Mouse (Mus musculus) T-helper 2 cell (primary cell): ENCODE results near the gene Lrr1.

ENCODE experiments used
- in situ Hi-C: fragments of 300-600 bp; cut with MboI, MseI; formaldehyde crosslinking; loops from one replicate; pipeline ENCODE4 v1.15.1; 2025; ENCODE audit warnings: high pct_unique_total_duplicates

The Lrr1 gene

DNA sequence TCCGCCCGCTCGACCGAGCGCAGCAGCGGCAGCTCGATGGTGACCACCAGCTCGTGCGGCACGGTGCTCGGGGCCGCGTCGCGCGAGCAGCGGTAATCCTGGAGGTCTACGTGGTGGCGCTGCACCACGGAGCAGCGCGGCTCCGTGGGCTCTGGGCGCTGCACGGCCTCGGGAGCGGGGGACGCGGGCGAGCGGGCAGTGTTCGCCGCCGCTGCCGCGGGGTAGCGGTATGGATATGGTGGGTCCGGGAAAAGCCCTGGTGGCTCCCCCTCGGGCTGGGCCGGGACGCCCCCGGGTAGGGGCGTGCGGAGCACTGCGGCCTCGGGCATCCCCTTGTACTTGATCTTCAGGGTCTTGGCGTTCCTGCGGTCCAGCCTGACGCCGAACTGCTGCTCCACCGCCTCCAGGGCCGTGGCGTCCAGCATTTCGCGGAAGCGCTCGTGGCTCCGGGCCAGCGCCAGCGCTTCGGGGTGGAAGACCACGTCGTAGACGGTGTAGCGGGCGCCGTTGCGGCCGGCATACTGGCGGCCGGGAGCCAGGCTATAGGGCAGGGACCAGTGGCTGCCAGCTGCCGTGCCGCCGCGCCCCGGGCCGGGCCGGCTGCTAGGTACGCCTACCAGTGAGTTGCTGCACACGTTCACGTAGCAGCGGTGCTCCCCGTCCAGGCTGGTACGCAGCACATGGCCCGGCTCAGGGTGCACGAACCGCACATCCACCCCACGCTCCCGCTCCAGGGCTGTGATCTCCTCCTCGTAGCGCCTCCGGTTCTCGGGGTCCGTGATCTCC lies 29.0 kb downstream of the Lrr1 start:
- in situ Hi-C loops: no loop called here

- in situ Hi-C loops: no loop called here
These were observed 29.5 kb downstream of the Lrr1 start, which contains the start of gene Dnaaf2 for GRCm38 (mm10) chr12:69198164-69198535. Gene Dnaaf2 (minus strand): TSS chr12:69198429.

- in situ Hi-C loops: no loop called here
These were observed 30.4 kb downstream of the Lrr1 start for GRCm38 (mm10) chr12:69198985-69199384.

- in situ Hi-C loops: no loop called here
These were observed 35.6 kb downstream of the Lrr1 start, which contains the start of gene Gm49384 for GRCm38 (mm10) chr12:69204052-69204833. Gene Gm49384 (minus strand): TSS chr12:69204267.

GRCm38 (mm10) chr12:69207396-69207795 lies 38.8 kb downstream of the Lrr1 start:
- in situ Hi-C loops: loop anchor here (5.0 kb wide), 1 partner anchor 90 kb away; the partner anchor contains the start of gene Klhdc2

- in situ Hi-C loops: loop anchor here (5.0 kb wide), 1 partner anchor 89 kb away; the partner anchor contains the start of gene Klhdc2
These were observed 39.3 kb downstream of the Lrr1 start for GRCm38 (mm10) chr12:69207926-69208325.

GRCm38 (mm10) chr12:69208520-69208919 lies 39.9 kb downstream of the Lrr1 start:
- in situ Hi-C loops: loop anchor here (5.0 kb wide), 1 partner anchor 89 kb away; the partner anchor contains the start of gene Klhdc2

- in situ Hi-C loops: loop anchor here (5.0 kb wide), 1 partner anchor 487 kb away; no protein-coding TSS in a partner anchor
These were observed 41.7 kb downstream of the Lrr1 start for GRCm38 (mm10) chr12:69210056-69210979.

DNA sequence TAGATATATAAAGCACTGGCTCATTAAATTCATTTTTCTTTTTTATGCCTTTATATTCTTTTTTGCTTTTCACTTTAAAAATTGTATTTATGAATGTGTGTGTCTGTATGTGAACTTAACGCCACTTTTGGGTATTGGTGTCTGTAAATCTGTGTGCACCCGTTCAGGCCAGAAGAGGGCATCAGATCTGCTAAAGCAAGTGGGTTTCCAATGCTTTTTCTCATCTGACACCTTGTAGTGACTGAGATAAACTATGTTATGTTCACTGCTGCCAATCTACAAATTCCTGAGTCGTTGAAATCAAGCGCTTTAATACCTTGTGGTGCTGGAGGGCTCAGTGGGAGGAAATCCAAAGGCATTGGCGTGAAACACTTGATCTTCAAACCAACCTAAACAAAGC lies 42.4 kb downstream of the Lrr1 start:
- in situ Hi-C loops: loop anchor here (5.0 kb wide), 1 partner anchor 486 kb away; no protein-coding TSS in a partner anchor

DNA sequence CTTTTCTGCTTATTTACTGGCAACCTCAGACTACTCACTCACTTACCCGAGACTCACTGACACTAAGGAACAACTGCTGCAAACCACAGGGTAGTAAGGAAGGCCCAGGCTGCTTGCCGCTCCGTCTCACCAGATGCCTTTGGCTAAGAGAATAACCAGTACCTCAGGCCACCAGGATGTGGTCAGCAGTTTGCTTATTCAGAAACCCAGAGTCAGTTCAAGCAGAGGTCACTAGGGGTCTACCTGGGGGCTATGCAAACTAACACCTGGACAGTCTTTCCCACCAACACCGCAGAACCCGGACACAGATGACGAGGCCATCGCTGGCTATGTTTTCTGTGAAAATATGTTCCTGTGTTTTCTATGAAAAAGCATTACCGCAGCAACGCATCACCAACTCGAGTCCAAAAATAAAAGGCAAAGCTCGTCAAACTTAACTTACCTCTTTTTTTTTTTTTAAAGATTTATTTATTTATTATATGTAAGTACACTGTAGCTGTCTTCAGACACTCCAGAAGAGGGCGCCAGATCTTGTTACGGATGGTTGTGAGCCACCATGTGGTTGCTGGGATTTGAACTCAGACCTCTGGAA lies 44.7 kb downstream of the Lrr1 start:
- in situ Hi-C loops: loop anchor here (5.0 kb wide), 1 partner anchor 484 kb away; no protein-coding TSS in a partner anchor

DNA sequence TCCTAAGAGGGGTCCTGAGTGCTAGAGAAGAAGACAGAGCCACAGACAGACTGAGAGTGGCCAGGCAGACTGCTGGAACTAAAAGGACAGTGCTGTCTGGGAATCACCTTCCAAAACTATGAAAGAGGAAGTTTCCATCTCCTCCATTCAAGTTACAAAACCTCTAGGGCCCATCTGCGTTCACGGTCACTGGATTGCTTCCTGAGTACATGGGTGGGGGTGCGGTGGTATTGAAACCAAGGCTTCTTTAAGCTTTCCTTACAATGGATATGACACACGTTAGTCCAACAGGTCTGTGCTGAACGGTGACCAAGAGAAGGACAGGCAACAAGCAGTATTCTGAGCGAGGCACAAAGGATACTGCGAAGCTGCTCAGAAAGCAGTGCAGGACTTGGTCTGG lies 45.8 kb downstream of the Lrr1 start:
- in situ Hi-C loops: loop anchor here (5.0 kb wide), 1 partner anchor 483 kb away; no protein-coding TSS in a partner anchor

DNA sequence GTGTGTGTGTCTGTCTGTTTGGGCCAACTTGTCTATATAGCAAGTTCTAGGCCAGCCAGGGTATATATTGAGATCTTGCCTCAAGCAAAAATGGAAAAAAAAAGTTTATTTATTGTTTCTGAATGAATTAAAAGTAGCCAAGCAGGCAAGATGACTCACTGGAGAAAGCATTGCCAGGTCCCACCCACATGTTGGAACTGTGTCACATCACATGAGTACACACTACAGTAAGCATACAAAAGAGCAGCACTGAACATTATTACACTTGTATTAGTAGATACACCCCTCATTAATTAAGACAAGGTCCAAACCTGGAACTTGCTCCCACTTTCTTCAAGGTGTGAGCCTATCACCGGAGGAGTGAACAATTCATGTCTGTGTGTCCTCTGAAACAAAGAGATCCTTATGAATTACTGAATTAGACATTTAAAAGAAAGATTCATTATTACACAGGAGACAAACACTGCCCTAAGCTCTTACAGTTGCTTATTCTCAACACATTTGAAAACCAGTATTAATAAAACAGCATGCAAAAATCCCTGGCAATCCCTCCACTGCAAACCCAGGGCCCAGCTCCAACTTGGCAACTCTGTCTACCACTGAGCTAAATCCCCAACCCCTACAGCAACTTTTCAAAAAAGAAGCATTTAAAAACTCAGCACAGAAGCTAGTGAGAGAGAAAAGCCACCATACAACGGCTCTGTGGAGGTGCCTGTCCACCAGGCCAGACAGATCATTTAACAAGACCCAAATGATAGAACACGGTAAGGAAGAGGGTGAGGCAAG lies 46.6 kb downstream of the Lrr1 start:
- in situ Hi-C loops: loop anchor here (5.0 kb wide), 3 partner anchors 122 to 482 kb away; no protein-coding TSS in a partner anchor

- in situ Hi-C loops: loop anchor here (5.0 kb wide), 2 partner anchors 121 to 381 kb away; no protein-coding TSS in a partner anchor
These were observed 48.0 kb downstream of the Lrr1 start for GRCm38 (mm10) chr12:69216587-69216986.

GRCm38 (mm10) chr12:69220613-69221277 lies 52.1 kb downstream of the Lrr1 start:
- in situ Hi-C loops: no loop called here

DNA sequence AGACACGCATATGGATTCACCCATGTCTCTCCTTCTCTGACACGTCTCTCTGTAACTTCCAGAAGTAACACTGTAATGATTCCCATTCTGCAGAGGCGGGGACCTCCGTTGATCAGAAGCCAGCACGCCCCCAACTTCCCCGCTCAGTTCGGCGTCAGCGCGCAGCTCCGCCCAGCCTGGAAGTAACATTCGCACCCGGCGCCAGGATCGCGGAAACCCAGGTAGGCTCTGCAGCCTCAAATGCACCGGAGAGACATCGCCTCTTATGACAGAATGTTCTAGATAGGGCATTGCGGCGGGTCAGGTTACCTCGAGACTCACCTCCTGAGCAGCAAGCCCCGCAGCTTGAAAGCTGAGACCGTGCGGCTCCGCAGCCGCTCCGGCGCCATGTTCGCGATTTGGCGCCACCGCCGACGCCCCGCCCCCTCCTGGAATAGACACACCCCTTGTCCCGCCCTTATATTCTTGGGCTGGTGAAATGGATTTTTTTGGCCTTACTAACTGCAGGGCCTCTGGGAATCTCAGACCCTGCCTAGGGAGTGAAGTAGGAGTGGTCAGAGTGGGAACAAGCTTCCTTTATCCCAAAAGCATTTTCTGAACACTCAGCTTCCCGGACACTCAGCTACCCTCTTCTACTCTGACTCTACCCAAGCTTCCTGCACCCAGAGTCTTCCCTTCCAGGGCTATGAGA lies 59.3 kb downstream of the Lrr1 start, which contains the start of gene Pole2:
Gene Pole2, minus strand, starts transcription at position 420 of the 691 bp plus-strand sequence.
- in situ Hi-C loops: loop anchor here (25.0 kb wide), 1 partner anchor 909 kb away; no protein-coding TSS in a partner anchor
